Mouse (Mus musculus): Measurements from ENCODE around the gene Serping1. TPM values are rescaled to one million over a fixed set of nuclear protein-coding genes. Genes with fewer than 3 reads are reported as not detected.
A peak's percentile ranks its signal among the peaks of the same experiment; 100 is the strongest.
"Not testable (repeated sequence)": the region's sequence is repeated elsewhere in the genome, so short reads cannot be mapped to it uniquely, and the experiment has no call there.

Serping1 gene
- 11.5 and 14.3 TPM in 2 replicates for polyA plus RNA-seq (2016; fragmentation: Nextera tagmentation; extraction: Ambion mirVana)

DNA sequence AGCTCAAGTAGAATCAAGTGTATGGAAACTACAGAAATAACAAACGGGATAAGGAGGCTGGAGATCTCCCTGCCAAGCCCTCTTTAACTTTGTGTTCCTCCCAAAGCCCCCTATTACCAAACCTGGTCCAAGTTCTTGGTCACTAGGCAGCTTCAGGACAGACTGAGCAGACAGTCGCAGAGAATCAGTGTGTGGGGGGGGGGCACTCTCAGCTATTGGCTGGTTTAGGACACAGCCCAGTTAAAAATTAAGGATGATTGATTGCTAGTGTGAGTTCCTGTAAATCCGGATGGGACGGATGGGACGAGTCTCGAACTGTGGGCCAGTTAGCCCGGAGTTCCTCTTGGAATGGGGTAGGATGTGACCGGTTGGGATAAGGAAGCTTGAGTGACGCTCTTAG, at the start of gene Serping1:
Serping1 (minus strand) TSS at position 204 of the 400 bp plus-strand sequence.
- Histone ChIP-seq H3K9me3 (no peaks in the 10 kb centered on the region), H3K36me3 (no peaks in the 10 kb centered on the region), H3K4me1 (replicated peaks) (peaks cover 14% of the 10 kb centered on the region), H3K27ac (peak within 1 kb of the TSS; percentile 78), H3K4me3 (replicated peaks) (peak within 1 kb of the TSS; percentile 37), H3K9ac (replicated peaks) (peak within 1 kb of the TSS; percentile 56), H3K4me2 (peak within 1 kb of the TSS; percentile 62), H3K27me3 (no peaks in the 10 kb centered on the region)
- no peak for ATAC-seq (ENCODE audit: insufficient number of reproducible peaks, insufficient read depth, low FRiP score, low TSS enrichment, low read depth)
- 65% methylated on average over 9 of the region's 9 CpGs for WGBS

DNA sequence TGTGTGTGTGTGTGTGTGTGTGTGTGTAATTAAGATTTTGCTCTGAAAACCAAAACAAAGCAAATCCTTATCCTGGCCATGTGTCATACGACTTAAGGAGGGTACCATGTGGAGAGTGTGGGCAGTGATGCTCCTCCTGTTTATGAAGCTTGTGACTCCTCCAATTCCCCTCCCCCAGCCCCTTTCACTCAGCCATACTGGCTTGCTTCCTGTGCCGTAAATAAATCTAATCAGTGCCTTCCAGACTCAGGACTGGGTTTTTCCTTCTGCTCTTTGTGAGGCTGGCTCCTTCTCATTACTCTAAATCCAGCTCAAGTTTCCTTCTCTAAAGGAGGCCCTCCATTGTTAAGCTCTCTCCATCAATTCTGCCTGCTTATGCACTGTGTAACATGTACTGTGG, 48.0 kb upstream of the Serping1 start:
- peaks cover 7% of the 10 kb centered on the region for H3K4me1 ChIP-seq (replicated peaks)
- no peak overlapping the region for H3K4me3 ChIP-seq (replicated peaks)
- no peak for ATAC-seq (ENCODE audit: insufficient number of reproducible peaks, insufficient read depth, low FRiP score, low TSS enrichment, low read depth)
- no peak overlapping the region for H3K27ac ChIP-seq
- H3K27me3 ChIP-seq: peaks cover 7% of the 10 kb centered on the region; the same call in 1 of the 2 replicates
- no peak overlapping the region for H3K9ac ChIP-seq (replicated peaks)
- no peaks in the 10 kb centered on the region for H3K36me3 ChIP-seq
- H3K4me2 ChIP-seq: no peak overlapping the region
- no peaks in the 10 kb centered on the region for H3K9me3 ChIP-seq
- 24% methylated on average over 2 of the region's 2 CpGs for WGBS

DNA sequence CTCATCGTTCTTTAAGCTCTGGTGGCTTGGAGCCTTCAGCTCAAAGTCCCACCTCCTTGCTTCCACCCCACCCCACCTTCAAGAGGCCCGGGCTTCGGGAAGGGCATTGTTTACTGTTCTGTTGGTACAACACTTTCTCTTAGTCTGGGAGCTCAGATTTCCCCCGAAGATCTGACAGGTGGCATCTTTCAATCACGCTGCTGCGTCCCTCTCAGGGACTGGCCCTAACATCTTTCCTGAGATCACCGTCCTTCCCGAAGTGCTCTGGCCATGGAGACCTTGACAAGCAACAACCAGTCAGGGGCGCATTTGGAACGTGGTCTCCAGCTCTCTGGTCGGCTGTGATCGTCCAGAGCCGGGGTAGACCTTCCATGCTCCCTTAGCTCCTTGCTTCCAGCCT, 47.3 kb upstream of the Serping1 start, which contains the start of gene Smtnl1:
Smtnl1 (minus strand) TSS at position 101 of the 400 bp plus-strand sequence.
- no peak within 1 kb of the TSS for H3K9ac ChIP-seq (replicated peaks)
- H3K36me3 ChIP-seq: no peaks in the 10 kb centered on the region
- no peaks in the 10 kb centered on the region for H3K9me3 ChIP-seq
- peaks cover 2% of the 10 kb centered on the region for H3K4me1 ChIP-seq (replicated peaks)
- H3K4me3 ChIP-seq (replicated peaks): no peak within 1 kb of the TSS
- H3K4me2 ChIP-seq: no peak within 1 kb of the TSS
- WGBS: 59% methylated on average over 13 of the region's 13 CpGs
- H3K27me3 ChIP-seq: peaks cover 7% of the 10 kb centered on the region; the same call in 1 of the 2 replicates
- H3K27ac ChIP-seq: no peak within 1 kb of the TSS
- ATAC-seq (ENCODE audit: insufficient number of reproducible peaks, insufficient read depth, low FRiP score, low TSS enrichment, low read depth): no peak

DNA sequence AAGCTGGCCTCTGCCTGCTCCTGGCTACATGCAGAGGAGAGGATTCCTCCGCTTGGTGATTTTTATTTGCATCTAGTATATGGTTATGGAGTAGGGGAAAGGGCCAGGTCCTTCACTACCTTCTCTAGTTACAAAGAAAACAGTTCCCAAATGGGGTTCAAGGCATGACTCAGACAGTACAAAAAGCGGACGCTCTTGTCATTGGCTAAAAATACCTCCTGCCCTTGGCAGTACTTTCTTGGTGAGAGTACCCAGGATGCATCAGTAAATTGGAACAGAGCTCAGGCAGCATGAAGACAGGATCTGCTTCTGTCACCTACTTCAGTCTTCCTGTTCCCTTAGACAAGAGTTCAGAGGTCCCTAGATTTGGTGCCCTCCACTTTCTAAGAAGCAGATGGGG, 44.6 kb upstream of the Serping1 start:
- 77% methylated on average over 3 of the region's 3 CpGs for WGBS
- H3K9ac ChIP-seq (replicated peaks): no peak overlapping the region

DNA sequence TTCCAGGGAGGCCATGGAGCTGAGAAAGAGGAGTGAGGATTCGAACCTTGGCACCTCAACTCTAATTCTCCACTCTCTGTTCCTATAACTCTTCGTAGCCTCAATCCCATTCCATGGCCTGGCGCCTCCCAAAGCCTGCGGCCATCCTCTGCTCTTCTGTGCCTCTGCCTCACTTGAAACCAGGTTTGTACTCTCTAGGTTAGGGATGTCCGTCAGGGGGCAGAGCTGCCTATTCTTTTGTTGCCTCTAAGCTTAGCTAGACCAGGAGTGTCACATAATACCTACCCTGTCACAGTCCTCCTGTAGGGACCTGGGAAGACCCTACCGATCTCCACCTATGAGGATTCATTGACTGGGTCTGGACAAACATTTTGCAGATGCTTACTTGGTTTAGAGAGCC, 37.4 kb upstream of the Serping1 start:
- H3K4me3 ChIP-seq (replicated peaks): no peak overlapping the region
- H3K27ac ChIP-seq: no peak overlapping the region
- H3K36me3 ChIP-seq: no peaks in the 10 kb centered on the region
- no peak overlapping the region for H3K9ac ChIP-seq (replicated peaks)
- H3K4me1 ChIP-seq (replicated peaks): peaks cover 5% of the 10 kb centered on the region; the same call in 1 of the 2 replicates
- no peak for ATAC-seq (ENCODE audit: insufficient number of reproducible peaks, insufficient read depth, low FRiP score, low TSS enrichment, low read depth)
- H3K4me2 ChIP-seq: no peak overlapping the region
- whole genome bisulfite sequencing: 79% methylated on average over 6 of the region's 6 CpGs
- no peaks in the 10 kb centered on the region for H3K27me3 ChIP-seq
- H3K9me3 ChIP-seq: no peaks in the 10 kb centered on the region

More for the DNA sequence above, 44.6 kb upstream of the Serping1 start:
- H3K4me3 ChIP-seq (replicated peaks): no peak overlapping the region
- H3K36me3 ChIP-seq: no peaks in the 10 kb centered on the region
- ATAC-seq (ENCODE audit: insufficient number of reproducible peaks, insufficient read depth, low FRiP score, low TSS enrichment, low read depth): no peak
- H3K4me2 ChIP-seq: no peak overlapping the region
- peaks cover 7% of the 10 kb centered on the region; the same call in 1 of the 2 replicates for H3K27me3 ChIP-seq
- no peaks in the 10 kb centered on the region for H3K9me3 ChIP-seq
- no peaks in the 10 kb centered on the region; the same call in 1 of the 2 replicates for H3K4me1 ChIP-seq (replicated peaks)
- H3K27ac ChIP-seq: no peak overlapping the region

DNA sequence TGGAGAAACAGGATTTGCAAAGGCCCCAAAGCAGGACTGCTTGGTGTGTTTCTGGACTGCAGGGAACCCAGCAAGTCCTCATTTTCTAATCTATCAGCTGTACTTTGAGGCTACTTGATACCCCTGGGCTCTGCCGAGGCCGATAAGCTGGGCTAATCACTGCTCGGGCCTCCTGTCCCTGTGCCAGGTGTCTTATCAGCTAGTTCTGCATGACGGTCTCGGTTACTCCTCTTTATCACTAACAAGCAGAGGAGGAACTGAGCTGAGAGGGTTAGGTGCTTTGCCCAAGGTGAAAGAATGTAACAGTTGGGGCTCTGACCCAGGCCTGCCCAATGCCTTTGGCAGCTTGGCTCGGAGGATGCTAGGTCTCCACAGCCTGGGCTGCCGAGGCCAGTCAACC, 36.6 kb upstream of the Serping1 start:
- H3K4me1 ChIP-seq (replicated peaks): peaks cover 5% of the 10 kb centered on the region; the same call in 1 of the 2 replicates
- ATAC-seq (ENCODE audit: insufficient number of reproducible peaks, insufficient read depth, low FRiP score, low TSS enrichment, low read depth): no peak
- no peaks in the 10 kb centered on the region for H3K36me3 ChIP-seq
- H3K4me2 ChIP-seq: no peak overlapping the region
- no peaks in the 10 kb centered on the region for H3K9me3 ChIP-seq
- WGBS: 84% methylated on average over 7 of the region's 7 CpGs
- H3K27ac ChIP-seq: no peak overlapping the region
- H3K27me3 ChIP-seq: no peaks in the 10 kb centered on the region
- H3K9ac ChIP-seq (replicated peaks): no peak overlapping the region
- H3K4me3 ChIP-seq (replicated peaks): no peak overlapping the region

DNA sequence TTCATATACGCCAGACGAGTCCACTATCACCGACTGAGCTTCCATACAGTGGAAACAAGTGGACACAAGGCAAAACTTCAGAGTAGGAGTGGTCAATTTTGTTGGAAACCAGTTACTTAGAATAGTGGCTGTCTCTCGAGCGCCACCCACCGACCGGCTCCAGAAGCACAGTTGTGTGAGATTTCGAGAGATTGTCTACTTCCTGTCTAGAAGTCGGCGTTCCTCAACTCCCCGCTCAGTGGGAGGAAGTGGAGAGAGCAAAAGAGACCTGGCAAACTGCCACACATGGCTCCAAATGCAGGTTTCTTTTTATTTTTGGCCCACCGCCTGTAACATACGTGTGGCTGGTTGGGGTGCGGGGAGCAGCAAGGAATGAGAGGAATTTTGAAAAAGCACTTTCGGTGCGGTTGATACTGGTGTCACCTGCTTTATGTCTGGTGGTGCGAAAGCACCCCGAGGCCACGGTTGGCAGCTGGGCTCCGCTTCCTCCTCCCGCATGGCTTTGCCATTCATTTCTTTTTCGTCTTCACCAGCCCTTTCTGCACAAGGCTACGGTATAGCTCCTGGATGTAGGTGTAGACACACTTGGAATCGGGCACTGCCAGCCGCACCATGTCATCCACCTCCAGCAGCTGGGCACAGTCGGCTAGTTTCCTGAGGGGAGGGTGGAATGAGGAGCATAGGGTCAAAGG, 35.8 kb upstream of the Serping1 start:
- H3K4me1 ChIP-seq (replicated peaks): peaks cover 5% of the 10 kb centered on the region; the same call in 1 of the 2 replicates
- H3K4me2 ChIP-seq: peak overlapping the region; percentile 47
- peak overlapping the region; percentile 19; the same call in 1 of the 2 replicates for H3K4me3 ChIP-seq (replicated peaks)
- no peaks in the 10 kb centered on the region for H3K9me3 ChIP-seq
- H3K27ac ChIP-seq: peak overlapping the region; percentile 14; the same call in 1 of the 2 replicates
- H3K36me3 ChIP-seq: no peaks in the 10 kb centered on the region
- no peak overlapping the region for H3K9ac ChIP-seq (replicated peaks)
- ATAC-seq (ENCODE audit: insufficient number of reproducible peaks, insufficient read depth, low FRiP score, low TSS enrichment, low read depth): peak; percentile 38
- 37% methylated on average over 26 of the region's 26 CpGs for WGBS
- no peaks in the 10 kb centered on the region for H3K27me3 ChIP-seq

DNA sequence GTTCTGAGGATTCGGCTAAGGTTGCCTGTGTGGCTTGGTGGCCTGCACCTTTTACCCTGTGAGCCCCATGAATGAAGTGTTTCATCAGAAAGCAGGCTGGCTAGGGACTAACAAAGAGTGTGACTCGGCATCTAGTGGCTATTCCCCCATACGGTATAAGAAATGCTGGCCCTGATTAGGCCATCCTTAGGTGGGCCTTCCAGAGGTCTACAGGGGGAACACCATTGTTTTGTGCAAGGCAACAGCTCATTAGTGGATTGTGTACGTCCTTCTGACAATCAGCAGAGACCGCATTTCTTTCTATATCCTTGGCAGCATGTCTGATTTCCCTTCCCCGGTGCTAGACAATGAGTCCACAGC, 35.3 kb upstream of the Serping1 start:
- Histone ChIP-seq H3K9me3 (no peaks in the 10 kb centered on the region), H3K4me2 (no peak overlapping the region), H3K9ac (replicated peaks) (no peak overlapping the region), H3K4me3 (replicated peaks) (no peak overlapping the region), H3K36me3 (no peaks in the 10 kb centered on the region), H3K27me3 (no peaks in the 10 kb centered on the region), H3K27ac (no peak overlapping the region), H3K4me1 (replicated peaks) (peaks cover 5% of the 10 kb centered on the region; the same call in 1 of the 2 replicates)
- WGBS: 76% methylated on average over 6 of the region's 6 CpGs
- no peak for ATAC-seq (ENCODE audit: insufficient number of reproducible peaks, insufficient read depth, low FRiP score, low TSS enrichment, low read depth)

DNA sequence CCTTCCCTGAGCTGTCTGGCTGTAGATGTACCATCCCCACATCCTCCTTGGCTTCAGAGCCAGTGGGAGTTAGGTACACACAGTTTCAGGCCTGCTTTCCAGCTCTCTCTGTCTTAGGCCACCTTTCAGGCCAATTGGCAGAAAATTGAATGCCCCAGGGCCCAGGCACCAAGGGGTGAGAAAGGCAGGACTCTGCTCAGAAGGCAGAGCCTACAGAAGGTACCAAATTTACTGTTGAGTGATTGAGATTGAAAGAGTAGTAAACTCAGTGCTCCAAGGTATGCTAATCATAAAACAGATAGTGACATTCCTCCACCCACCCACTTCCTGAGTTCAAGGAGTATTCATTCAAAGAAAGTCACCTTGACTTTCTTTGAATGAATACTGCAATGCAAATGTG, 34.1 kb upstream of the Serping1 start:
- peaks cover 5% of the 10 kb centered on the region; the same call in 1 of the 2 replicates for H3K4me1 ChIP-seq (replicated peaks)

DNA sequence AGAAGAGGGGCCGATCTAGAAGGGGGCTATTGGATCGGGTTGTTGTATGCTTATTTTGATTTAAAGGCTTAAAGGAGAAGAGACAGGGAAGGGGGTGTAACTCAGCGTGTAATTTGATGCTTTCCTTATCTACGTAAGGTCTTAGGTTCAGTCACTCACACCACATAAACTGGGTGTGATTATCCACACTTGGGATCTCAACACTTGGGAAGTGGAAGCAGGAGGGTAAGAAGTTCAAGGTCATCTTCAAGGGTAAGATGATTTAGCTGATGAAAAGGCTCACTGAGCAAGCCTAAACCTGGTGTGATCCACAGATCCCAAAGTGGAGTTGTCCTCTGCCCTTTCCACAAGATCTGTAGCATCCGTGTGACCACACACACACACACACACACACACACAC, 31.3 kb upstream of the Serping1 start:
- Histone ChIP-seq H3K4me1 (replicated peaks) (peaks cover 5% of the 10 kb centered on the region; the same call in 1 of the 2 replicates), H3K4me3 (replicated peaks) (no peak overlapping the region), H3K9me3 (no peaks in the 10 kb centered on the region), H3K9ac (replicated peaks) (no peak overlapping the region), H3K27me3 (no peaks in the 10 kb centered on the region), H3K4me2 (no peak overlapping the region), H3K27ac (no peak overlapping the region), H3K36me3 (no peaks in the 10 kb centered on the region)
- no peak for ATAC-seq (ENCODE audit: insufficient number of reproducible peaks, insufficient read depth, low FRiP score, low TSS enrichment, low read depth)
- 56% methylated on average over 5 of the region's 5 CpGs for WGBS

More for the DNA sequence above, 34.1 kb upstream of the Serping1 start:
- ATAC-seq (ENCODE audit: insufficient number of reproducible peaks, insufficient read depth, low FRiP score, low TSS enrichment, low read depth): no peak
- H3K4me3 ChIP-seq (replicated peaks): no peak overlapping the region
- H3K9me3 ChIP-seq: no peaks in the 10 kb centered on the region
- no peak overlapping the region for H3K9ac ChIP-seq (replicated peaks)
- H3K4me2 ChIP-seq: no peak overlapping the region
- H3K36me3 ChIP-seq: no peaks in the 10 kb centered on the region
- no peak overlapping the region for H3K27ac ChIP-seq
- H3K27me3 ChIP-seq: no peaks in the 10 kb centered on the region

DNA sequence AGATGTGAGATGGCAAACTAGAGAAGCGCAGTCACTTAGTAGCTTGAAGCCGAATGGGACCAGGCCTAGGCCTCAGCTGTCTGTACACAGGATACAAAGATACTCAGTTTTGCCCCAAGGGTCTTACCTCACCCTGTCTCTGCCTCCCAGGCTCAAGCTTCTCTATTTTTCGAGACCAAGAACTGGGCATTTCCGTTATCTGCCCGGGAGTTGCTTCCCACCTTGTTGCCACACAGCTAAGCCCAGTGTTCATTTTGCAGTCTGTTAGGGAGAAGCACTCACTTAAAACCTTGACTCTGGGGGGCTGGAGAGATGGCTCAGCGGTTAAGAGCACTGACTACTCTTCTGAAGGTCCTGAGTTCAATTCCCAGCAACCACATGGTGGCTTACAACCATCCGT, 28.7 kb upstream of the Serping1 start:
- H3K27me3 ChIP-seq: no peaks in the 10 kb centered on the region
- H3K4me1 ChIP-seq (replicated peaks): no peaks in the 10 kb centered on the region
- no peak overlapping the region for H3K9ac ChIP-seq (replicated peaks)
- no peak overlapping the region for H3K27ac ChIP-seq
- H3K4me2 ChIP-seq: no peak overlapping the region
- no peaks in the 10 kb centered on the region for H3K36me3 ChIP-seq
- 91% methylated on average over 7 of the region's 7 CpGs for WGBS
- no peak overlapping the region for H3K4me3 ChIP-seq (replicated peaks)
- ATAC-seq (ENCODE audit: insufficient number of reproducible peaks, insufficient read depth, low FRiP score, low TSS enrichment, low read depth): no peak
- no peaks in the 10 kb centered on the region for H3K9me3 ChIP-seq

DNA sequence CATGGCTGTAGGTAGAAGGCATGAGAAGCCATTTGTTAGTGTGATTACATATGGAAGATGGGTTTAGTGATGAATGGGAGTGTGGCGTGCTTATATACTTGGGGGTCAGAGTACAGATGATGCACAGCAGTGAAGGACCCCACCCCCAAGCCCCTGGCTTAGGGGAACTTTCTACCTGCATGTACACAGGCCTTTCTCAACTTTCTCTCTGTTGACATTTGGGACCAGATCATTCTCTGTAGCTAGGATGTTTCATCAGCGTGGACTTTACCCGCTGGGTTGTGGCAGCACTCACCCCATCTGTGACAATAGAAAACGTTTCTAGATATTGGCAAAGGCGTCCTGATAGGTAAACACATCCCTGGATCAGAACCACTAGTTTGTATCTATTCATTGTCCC, 26.0 kb upstream of the Serping1 start:
- not testable (repeated sequence) for H3K36me3 ChIP-seq; H3K27ac ChIP-seq; H3K4me1 ChIP-seq (replicated peaks); H3K9me3 ChIP-seq; H3K27me3 ChIP-seq; H3K4me2 ChIP-seq; H3K4me3 ChIP-seq (replicated peaks); H3K9ac ChIP-seq (replicated peaks); ATAC-seq (ENCODE audit: insufficient number of reproducible peaks, insufficient read depth, low FRiP score, low TSS enrichment, low read depth)
- 85% methylated on average over 5 of the region's 5 CpGs for WGBS
